Mouse (Mus musculus) liver, postnatal 0 days (tissue): Measurements from ENCODE around the gene Cox7a2l.

Source experiments
- CTCF ChIP-seq: sonication (generic); IDR thresholded peaks from 2 replicates; pipeline ENCODE4 v1.5.1; 2016; ENCODE audit warnings: antibody characterized with exemption, low read depth
- EP300 ChIP-seq: IDR thresholded peaks from 2 replicates; pipeline ENCODE4 v1.6.1; 2016; ENCODE audit warnings: antibody characterized with exemption, low read depth, mild to moderate bottlenecking

DNA sequence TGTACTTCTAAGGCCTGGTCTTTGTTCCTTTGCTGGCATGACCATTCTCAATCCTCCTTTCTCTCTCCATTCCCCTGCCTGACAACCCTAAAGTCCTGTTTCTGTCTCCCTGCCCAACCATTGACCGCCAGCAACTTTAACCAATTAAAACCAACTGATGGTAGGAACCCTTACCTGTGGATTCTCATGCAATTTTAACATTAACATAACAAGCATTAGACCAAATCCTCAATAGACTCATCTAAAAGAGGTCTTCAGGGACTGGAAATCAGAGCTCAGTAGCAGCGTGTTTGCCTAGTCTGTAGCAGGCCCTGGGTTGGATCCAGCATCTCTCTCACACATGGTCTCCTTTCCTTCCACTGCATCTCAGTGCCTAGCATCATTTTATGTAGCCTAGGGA lies 47.5 kb downstream of the Cox7a2l start:
- no peak for TF ChIP-seq CTCF
- TF ChIP-seq EP300: no peak
